Mouse (Mus musculus) regulatory T cell (primary cell): ENCODE data around the gene Tma7.

Experiments
- in situ Hi-C: fragments of 300-600 bp; cut with MboI, MseI; formaldehyde crosslinking; loops from one replicate; pipeline ENCODE4 v1.15.1; 2025; ENCODE audit warnings: high pct_unique_total_duplicates

Gene Tma7

GRCm38 (mm10) chr9:109073661-109074573, 8.5 kb downstream of the Tma7 start, which contains the start of gene Atrip:
TSS of gene Atrip (minus strand) at chr9:109074124.
- in situ Hi-C loops, result no loop called here

- in situ Hi-C loops, result no loop called here
Observed at GRCm38 (mm10) chr9:109068095-109068735, 14.2 kb downstream of the Tma7 start.

- in situ Hi-C loops, result no loop called here
Observed at GRCm38 (mm10) chr9:109060898-109061295, 21.5 kb downstream of the Tma7 start.

- in situ Hi-C loops, result no loop called here
Observed at GRCm38 (mm10) chr9:109060184-109060897, 22.0 kb downstream of the Tma7 start.

- in situ Hi-C loops, result loop anchor here (5.0 to 10.0 kb wide), 2 partner anchors 482 to 1755 kb away; partner anchors contain the start of gene Wdr6
Observed at GRCm38 (mm10) chr9:109059136-109059903, 23.1 kb downstream of the Tma7 start, which contains the start of gene Trex1. TSS of gene Trex1 (minus strand) at chr9:109059734.

- in situ Hi-C loops, result loop anchor here (5.0 to 10.0 kb wide), 2 partner anchors 481 to 1753 kb away; partner anchors contain the start of gene Wdr6
Observed at GRCm38 (mm10) chr9:109058006-109058765, 24.2 kb downstream of the Tma7 start.

- in situ Hi-C loops, result loop anchor here (5.0 to 10.0 kb wide), 2 partner anchors 480 to 1753 kb away; partner anchors contain the start of gene Wdr6
Observed at GRCm38 (mm10) chr9:109057543-109057942, 24.8 kb downstream of the Tma7 start.

- in situ Hi-C loops, result loop anchor here (5.0 to 10.0 kb wide), 2 partner anchors 480 to 1752 kb away; partner anchors contain the start of gene Wdr6
Observed at GRCm38 (mm10) chr9:109056916-109057315, 25.5 kb downstream of the Tma7 start.

- in situ Hi-C loops, result loop anchor here (5.0 to 10.0 kb wide), 2 partner anchors 479 to 1751 kb away; partner anchors contain the start of gene Wdr6
Observed at GRCm38 (mm10) chr9:109056081-109056690, 26.2 kb downstream of the Tma7 start.

GRCm38 (mm10) chr9:109055271-109056030, 26.9 kb downstream of the Tma7 start:
- in situ Hi-C loops, result loop anchor here (5.0 to 10.0 kb wide), 2 partner anchors 478 to 1751 kb away; partner anchors contain the start of gene Wdr6

- in situ Hi-C loops, result loop anchor here (5.0 to 10.0 kb wide), 4 partner anchors 52 to 1750 kb away; partner anchors contain the start of genes Cdc25a and Wdr6
Observed at GRCm38 (mm10) chr9:109054712-109055111, 27.7 kb downstream of the Tma7 start.

GRCm38 (mm10) chr9:109053851-109054250, 28.5 kb downstream of the Tma7 start:
- in situ Hi-C loops, result loop anchor here (5.0 to 10.0 kb wide), 3 partner anchors 52 to 1749 kb away; partner anchors contain the start of gene Cdc25a

- in situ Hi-C loops, result loop anchor here (5.0 to 10.0 kb wide), 3 partner anchors 51 to 1749 kb away; partner anchors contain the start of gene Cdc25a
Observed at GRCm38 (mm10) chr9:109053366-109053765, 29.0 kb downstream of the Tma7 start.

- in situ Hi-C loops, result loop anchor here (5.0 to 10.0 kb wide), 3 partner anchors 50 to 1748 kb away; partner anchors contain the start of gene Cdc25a
Observed at GRCm38 (mm10) chr9:109052490-109053260, 29.7 kb downstream of the Tma7 start.

- in situ Hi-C loops, result loop anchor here (5.0 to 10.0 kb wide), 3 partner anchors 50 to 1747 kb away; partner anchors contain the start of gene Cdc25a
Observed at GRCm38 (mm10) chr9:109051651-109052489, 30.5 kb downstream of the Tma7 start.

GRCm38 (mm10) chr9:109051011-109051501, 31.3 kb downstream of the Tma7 start:
- in situ Hi-C loops, result loop anchor here (5.0 to 10.0 kb wide), 3 partner anchors 49 to 1746 kb away; partner anchors contain the start of gene Cdc25a
